Mouse (Mus musculus) inflammation-experienced regulatory T-cells, adult 6 months (primary cell): Measurements from ENCODE around the gene C1qtnf5. TPM values are rescaled to one million over a fixed set of nuclear protein-coding genes. Genes with fewer than 3 reads are reported as not detected.
"Not testable (repeated sequence)": the region's sequence is repeated elsewhere in the genome, so short reads cannot be mapped to it uniquely, and the experiment has no call there.

Source experiments
- ATAC-seq: one replicate; pipeline ENCODE4 v1.8.0; 2017
- polyA plus RNA-seq, 3 experiments: library from polyadenylated mRNA; unstranded; fragments of 100-300 nt; shearing (Covaris generic); gene quantifications; one replicate each; pipeline ENCODE4 v1.2.1; 2017

C1qtnf5 gene
- polyA plus RNA-seq, 3 experiments from 2014 or later: not detected

- ATAC-seq: no peak
Observed at GRCm38 (mm10) chr9:44106596-44106995, 449 bp upstream of the C1qtnf5 start.

- no peak for ATAC-seq
Observed at GRCm38 (mm10) chr9:44107557-44108179, 623 bp downstream of the C1qtnf5 start.

- ATAC-seq: no peak
Observed at GRCm38 (mm10) chr9:44108269-44109055, 1.4 kb downstream of the C1qtnf5 start.

- no peak for ATAC-seq
Observed at GRCm38 (mm10) chr9:44109360-44110095, 2.5 kb downstream of the C1qtnf5 start.

GRCm38 (mm10) chr9:44111909-44112308 lies 4.9 kb downstream of the C1qtnf5 start:
- ATAC-seq: not testable (repeated sequence)

- ATAC-seq: peak; percentile 99
Observed at GRCm38 (mm10) chr9:44113105-44113789, 6.2 kb downstream of the C1qtnf5 start, which contains the start of the genes Gm49380 and Rnf26. Gene Gm49380 (minus strand): TSS chr9:44113500. Gene Rnf26 (minus strand): TSS chr9:44113517.

GRCm38 (mm10) chr9:44114453-44114852 lies 7.4 kb downstream of the C1qtnf5 start:
- no peak for ATAC-seq

GRCm38 (mm10) chr9:44115599-44115998 lies 8.6 kb downstream of the C1qtnf5 start:
- ATAC-seq: no peak

- ATAC-seq: no peak
Observed at GRCm38 (mm10) chr9:44116182-44116581, 9.1 kb downstream of the C1qtnf5 start.

GRCm38 (mm10) chr9:44119011-44119410 lies 12.0 kb downstream of the C1qtnf5 start:
- ATAC-seq: no peak

- no peak for ATAC-seq
Observed at GRCm38 (mm10) chr9:44119948-44120465, 13.0 kb downstream of the C1qtnf5 start.

- ATAC-seq: peak; percentile 52
Observed at GRCm38 (mm10) chr9:44124317-44124716, 17.3 kb downstream of the C1qtnf5 start.

- no peak for ATAC-seq
Observed at GRCm38 (mm10) chr9:44125026-44125425, 18.0 kb downstream of the C1qtnf5 start.

- peak; percentile 42 for ATAC-seq
Observed at GRCm38 (mm10) chr9:44125546-44126428, 18.7 kb downstream of the C1qtnf5 start.

- no peak for ATAC-seq
Observed at GRCm38 (mm10) chr9:44126746-44127145, 19.7 kb downstream of the C1qtnf5 start.

- ATAC-seq: no peak
Observed at GRCm38 (mm10) chr9:44127351-44127801, 20.3 kb downstream of the C1qtnf5 start.

GRCm38 (mm10) chr9:44129633-44130032 lies 22.6 kb downstream of the C1qtnf5 start:
- ATAC-seq: peak; percentile 29

- ATAC-seq: peak; percentile 92
Observed at GRCm38 (mm10) chr9:44130034-44130433, 23.0 kb downstream of the C1qtnf5 start.

- no peak for ATAC-seq
Observed at GRCm38 (mm10) chr9:44130581-44131275, 23.7 kb downstream of the C1qtnf5 start.

- no peak for ATAC-seq
Observed at GRCm38 (mm10) chr9:44131276-44131590, 24.2 kb downstream of the C1qtnf5 start.

- no peak for ATAC-seq
Observed at GRCm38 (mm10) chr9:44132200-44132599, 25.2 kb downstream of the C1qtnf5 start.
